Mouse (Mus musculus) testis, adult 2 months (tissue): Measurements from ENCODE around the gene Gm28308. TPM values are rescaled to one million over a fixed set of nuclear protein-coding genes. Genes with fewer than 3 reads are reported as not detected.

ENCODE experiments used
- H3K27ac ChIP-seq: fragments of 200-500 bp; 2 replicates; pipeline ENCODE4 v1.5.1; 2012; ENCODE audit warnings: low read depth, low read length; ENCODE audit not compliant: control insufficient read depth, insufficient read depth
- H3K27me3 ChIP-seq: fragments of 200-500 bp; 2 replicates; pipeline ENCODE4 v1.6.1; 2012; ENCODE audit warnings: mild to moderate bottlenecking, low read length, moderate library complexity; ENCODE audit not compliant: control insufficient read depth, insufficient read depth
- H3K36me3 ChIP-seq: fragments of 200-500 bp; 2 replicates; pipeline ENCODE4 v1.6.1; 2012; ENCODE audit warnings: mild to moderate bottlenecking, low read length; ENCODE audit not compliant: control insufficient read depth, insufficient read depth
- H3K4me1 ChIP-seq: fragments of 200-500 bp; 2 replicates; pipeline ENCODE4 v1.6.1; 2012; ENCODE audit warnings: low read length; ENCODE audit not compliant: control insufficient read depth, insufficient read depth
- H3K4me3 ChIP-seq: fragments of 200-500 bp; 2 replicates; pipeline ENCODE4 v1.5.1; 2012; ENCODE audit warnings: low read depth, mild to moderate bottlenecking, low read length, moderate library complexity, mixed read lengths; ENCODE audit not compliant: control insufficient read depth
- CTCF ChIP-seq: fragments of 200-500 bp; IDR thresholded peaks from 2 replicates; pipeline ENCODE4 v1.5.1; 2012; ENCODE audit warnings: low read depth, mild to moderate bottlenecking, inconsistent platforms, low read length, moderate library complexity; ENCODE audit not compliant: control insufficient read depth, insufficient read depth, insufficient replicate concordance
- POLR2A ChIP-seq: fragments of 200-500 bp; IDR thresholded peaks from 2 replicates; pipeline ENCODE4 v1.6.1; 2012; ENCODE audit warnings: low read depth, mild to moderate bottlenecking, inconsistent platforms, low read length, moderate library complexity; ENCODE audit not compliant: control insufficient read depth
- polyA plus RNA-seq: library from polyadenylated mRNA; depleted of rRNA; stranded (reverse); fragments of >200 nt; gene quantifications from 2 replicates; pipeline ENCODE4 v1.2.3, GENCODE M21; 2012

Gene Gm28308
- polyA plus RNA-seq, 1 experiment, result not detected

GRCm38 (mm10) chr6:52208868-52209684 is 4.1 kb downstream of the Gm28308 start:
- no peak overlapping the region for H3K27ac ChIP-seq
- peaks cover 13% of the 10 kb centered on the region for H3K27me3 ChIP-seq
- H3K4me3 ChIP-seq, result no peak overlapping the region
- TF ChIP-seq CTCF, result no peak
- TF ChIP-seq POLR2A, result no peak
- H3K36me3 ChIP-seq, result no peaks in the 10 kb centered on the region
- H3K4me1 ChIP-seq, result peaks cover 19% of the 10 kb centered on the region

DNA sequence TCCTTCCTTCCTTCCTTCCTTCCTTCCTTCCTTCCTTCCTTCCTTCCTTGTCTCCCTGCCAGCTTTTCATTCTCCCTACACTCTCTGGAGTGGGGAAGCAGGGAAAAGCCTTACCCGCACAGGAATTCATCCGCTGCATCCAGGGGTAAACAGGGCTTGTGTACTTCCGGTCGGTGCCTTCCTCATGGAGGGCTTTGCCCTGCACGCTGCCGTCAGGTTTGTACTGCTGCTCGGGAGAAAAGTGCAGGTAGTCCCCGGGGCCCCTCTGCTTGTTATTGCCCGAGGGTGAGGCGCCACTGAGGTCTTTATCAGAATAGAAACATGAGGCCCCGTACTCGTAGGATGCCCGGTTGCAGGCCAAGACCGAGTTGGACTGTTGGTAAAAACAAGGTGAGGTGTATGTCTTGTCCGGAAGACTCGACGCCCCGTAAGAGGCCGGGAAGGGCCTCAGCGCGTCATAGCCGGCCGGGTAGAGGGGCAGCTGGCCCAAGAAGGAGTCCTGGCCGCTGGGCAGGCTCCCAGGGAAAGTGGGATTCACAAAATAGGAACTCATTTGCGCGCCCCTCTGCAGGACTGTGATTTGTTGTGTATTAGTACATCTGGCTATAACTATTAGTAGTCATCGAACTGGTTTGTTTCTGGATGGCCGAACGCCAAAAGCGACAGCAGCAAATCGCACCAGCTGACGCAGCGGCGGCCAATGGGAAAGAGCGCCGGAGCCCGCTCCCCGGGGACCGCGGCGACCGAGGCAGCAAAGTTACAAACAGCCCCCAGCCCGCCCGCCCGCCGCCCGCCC is 4.9 kb downstream of the Gm28308 start, which contains the start of gene Hoxa6:
TSS of gene Hoxa6 (minus strand) at position 651 of the 796 bp plus-strand sequence.
- peaks cover 18% of the 10 kb centered on the region for H3K27me3 ChIP-seq

DNA sequence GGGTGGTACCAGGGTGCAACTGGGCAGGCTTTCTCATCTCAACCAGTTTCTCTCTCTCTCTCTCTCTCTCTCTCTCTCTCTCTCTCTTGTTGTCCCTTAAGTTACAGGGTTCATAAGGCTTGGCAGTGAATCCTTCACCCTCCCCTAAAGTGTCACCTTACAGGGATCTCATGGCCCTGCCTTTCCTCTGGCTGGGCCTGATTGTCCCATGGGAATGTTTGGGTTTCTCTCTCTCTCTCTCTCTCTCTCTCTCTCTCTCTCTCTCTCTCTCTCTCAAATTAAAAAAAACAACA is 5.5 kb downstream of the Gm28308 start:
- Histone ChIP-seq H3K4me1 (peaks cover 25% of the 10 kb centered on the region), H3K4me3 (no peak overlapping the region), H3K27me3 (peaks cover 15% of the 10 kb centered on the region)

More for the DNA sequence above, 4.9 kb downstream of the Gm28308 start, which contains the start of gene Hoxa6:
- Histone ChIP-seq H3K4me1 (peaks cover 27% of the 10 kb centered on the region), H3K4me3 (no peak within 1 kb of the TSS), H3K36me3 (no peaks in the 10 kb centered on the region), H3K27ac (no peak within 1 kb of the TSS)
- TF ChIP-seq POLR2A (no peak), CTCF (no peak)

GRCm38 (mm10) chr6:52206882-52207683 is 6.1 kb downstream of the Gm28308 start:
- H3K36me3 ChIP-seq, result no peaks in the 10 kb centered on the region
- H3K4me3 ChIP-seq, result no peak overlapping the region
- no peak for TF ChIP-seq CTCF
- no peak for TF ChIP-seq POLR2A
- H3K27ac ChIP-seq, result no peak overlapping the region
- H3K4me1 ChIP-seq, result peaks cover 26% of the 10 kb centered on the region
- H3K27me3 ChIP-seq, result peaks cover 18% of the 10 kb centered on the region

More for the DNA sequence above, 5.5 kb downstream of the Gm28308 start:
- no peak for TF ChIP-seq CTCF
- TF ChIP-seq POLR2A, result no peak
- Histone ChIP-seq H3K27ac (no peak overlapping the region), H3K36me3 (no peaks in the 10 kb centered on the region)

DNA sequence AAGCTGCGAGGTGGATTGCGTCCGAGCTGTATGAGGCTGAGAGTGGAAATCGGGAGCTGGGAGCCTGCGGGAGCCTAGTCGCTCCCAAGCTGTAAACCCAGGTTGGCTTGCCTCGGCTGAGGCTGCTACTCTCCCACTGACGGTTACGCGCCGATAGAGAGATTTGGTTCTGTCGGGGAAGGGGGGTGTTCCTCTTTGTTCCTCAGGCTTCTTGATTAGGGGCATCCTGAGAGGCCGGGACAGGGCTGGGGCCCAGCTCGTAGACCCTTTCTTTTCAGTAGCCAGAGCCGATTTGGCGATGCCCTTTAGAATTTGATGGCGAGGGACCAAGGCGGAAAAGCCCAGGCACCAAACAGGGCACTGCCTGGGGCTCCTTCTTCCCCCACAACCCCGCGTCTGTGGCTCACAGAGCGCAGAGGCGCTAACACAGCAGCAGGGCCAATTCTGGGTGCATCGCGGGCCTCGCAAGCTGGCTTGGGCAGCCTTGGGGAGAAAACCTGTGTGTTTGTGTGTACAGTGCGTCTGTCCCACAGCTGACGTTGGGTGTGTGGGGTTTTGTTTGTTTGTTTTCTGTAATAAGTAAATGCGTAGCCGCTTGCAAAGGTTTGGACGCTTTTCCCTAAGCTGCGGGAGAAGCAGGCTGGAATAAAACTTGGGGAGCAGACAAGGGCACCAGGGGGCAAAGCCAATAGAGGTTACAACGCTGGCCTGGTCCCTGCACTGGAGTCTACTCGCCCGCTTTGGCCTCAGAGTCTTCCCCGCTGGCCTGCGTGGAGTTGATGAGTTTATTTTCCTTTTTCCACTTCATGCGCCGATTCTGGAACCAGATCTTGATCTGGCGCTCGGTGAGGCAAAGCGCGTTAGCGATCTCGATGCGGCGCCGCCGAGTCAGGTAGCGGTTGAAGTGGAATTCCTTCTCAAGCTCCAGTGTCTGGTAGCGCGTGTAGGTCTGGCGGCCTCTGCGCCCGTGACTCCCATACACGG is 7.2 kb downstream of the Gm28308 start:
- H3K4me3 ChIP-seq, result no peak overlapping the region
- peaks cover 16% of the 10 kb centered on the region for H3K27me3 ChIP-seq
- H3K4me1 ChIP-seq, result peaks cover 26% of the 10 kb centered on the region
- H3K27ac ChIP-seq, result no peak overlapping the region
- TF ChIP-seq CTCF, result no peak
- no peak for TF ChIP-seq POLR2A
- no peaks in the 10 kb centered on the region for H3K36me3 ChIP-seq

DNA sequence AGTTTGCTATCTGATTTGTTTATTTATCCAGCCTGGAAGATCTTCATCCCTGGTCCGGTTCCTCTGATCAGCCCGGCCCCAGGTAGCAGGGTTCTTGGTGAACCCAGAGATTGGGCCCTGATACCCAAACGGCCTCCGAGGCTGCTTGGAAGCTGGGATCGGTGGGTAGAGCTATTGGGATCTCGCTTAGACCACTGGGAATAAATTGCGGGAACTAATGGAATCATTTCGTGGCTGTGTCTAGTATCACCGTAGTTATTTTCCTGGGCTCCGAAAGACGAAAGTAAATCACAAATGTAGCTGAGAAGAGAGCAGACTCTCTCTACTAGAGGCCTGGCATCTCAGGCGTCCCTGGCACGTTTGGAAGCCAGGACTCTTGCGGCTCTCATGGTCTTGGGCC is 7.9 kb downstream of the Gm28308 start:
- Histone ChIP-seq H3K36me3 (no peaks in the 10 kb centered on the region), H3K4me1 (peaks cover 26% of the 10 kb centered on the region), H3K27me3 (peaks cover 16% of the 10 kb centered on the region), H3K27ac (no peak overlapping the region), H3K4me3 (no peak overlapping the region)
- TF ChIP-seq POLR2A, result no peak
- no peak for TF ChIP-seq CTCF
